Mouse (Mus musculus) gastrocnemius, adult 2 months (tissue): ENCODE data around the gene Cct2. TPM values are rescaled to one million over a fixed set of nuclear protein-coding genes. Genes with fewer than 3 reads are reported as not detected.

Source experiments
- DNase-seq: peaks from one replicate; pipeline ENCODE4 v3.0.0; 2022
- H3K27ac ChIP-seq: fragments of 200-600 bp; 2 replicates; pipeline ENCODE4 v1.8.1; 2022; ENCODE audit warnings: mild to moderate bottlenecking
- H3K4me3 ChIP-seq: fragments of 200-600 bp; 2 replicates; pipeline ENCODE4 v1.8.1; 2022; ENCODE audit warnings: mild to moderate bottlenecking, moderate library complexity
- CTCF ChIP-seq: fragments of 200-600 bp; IDR thresholded peaks from 2 replicates; pipeline ENCODE4 v1.8.1; 2022; ENCODE audit warnings: antibody characterized with exemption, mild to moderate bottlenecking, moderate library complexity
- intact Hi-C: fragments of 180-260 bp; cut with DNase I; formaldehyde crosslinking; loops from one replicate; pipeline ENCODE4 v1.15.1; 2025
- long read RNA-seq, 2 experiments: library from polyadenylated mRNA; stranded (forward); transcript quantifications; one replicate each; pipeline ENCODE4 v2.0.0; 2021
- total RNA-seq, 2 experiments: library from RNA; stranded (reverse); gene quantifications; 2 replicates each; pipeline ENCODE4 v1.2.3; 2021

The Cct2 gene
- 100 to 1,000 TPM; 112 to 125 TPM for total RNA-seq
- long read RNA-seq, experiment 1, transcript Cct2-201 (16 exons, 1,959 nt) = major isoform, 117 of 129 reads
- long read RNA-seq, experiment 1, partial matches to known transcripts = 8 of 129 reads
- long read RNA-seq, experiment 1, other reads (novel, unspliced or antisense) = 4 of 129 reads
- long read RNA-seq, experiment 2, transcript Cct2-201 (16 exons, 1,959 nt) = major isoform, 123 of 133 reads
- long read RNA-seq, experiment 2, partial matches to known transcripts = 4 of 133 reads
- long read RNA-seq, experiment 2, other reads (novel, unspliced or antisense) = 6 of 133 reads

DNA sequence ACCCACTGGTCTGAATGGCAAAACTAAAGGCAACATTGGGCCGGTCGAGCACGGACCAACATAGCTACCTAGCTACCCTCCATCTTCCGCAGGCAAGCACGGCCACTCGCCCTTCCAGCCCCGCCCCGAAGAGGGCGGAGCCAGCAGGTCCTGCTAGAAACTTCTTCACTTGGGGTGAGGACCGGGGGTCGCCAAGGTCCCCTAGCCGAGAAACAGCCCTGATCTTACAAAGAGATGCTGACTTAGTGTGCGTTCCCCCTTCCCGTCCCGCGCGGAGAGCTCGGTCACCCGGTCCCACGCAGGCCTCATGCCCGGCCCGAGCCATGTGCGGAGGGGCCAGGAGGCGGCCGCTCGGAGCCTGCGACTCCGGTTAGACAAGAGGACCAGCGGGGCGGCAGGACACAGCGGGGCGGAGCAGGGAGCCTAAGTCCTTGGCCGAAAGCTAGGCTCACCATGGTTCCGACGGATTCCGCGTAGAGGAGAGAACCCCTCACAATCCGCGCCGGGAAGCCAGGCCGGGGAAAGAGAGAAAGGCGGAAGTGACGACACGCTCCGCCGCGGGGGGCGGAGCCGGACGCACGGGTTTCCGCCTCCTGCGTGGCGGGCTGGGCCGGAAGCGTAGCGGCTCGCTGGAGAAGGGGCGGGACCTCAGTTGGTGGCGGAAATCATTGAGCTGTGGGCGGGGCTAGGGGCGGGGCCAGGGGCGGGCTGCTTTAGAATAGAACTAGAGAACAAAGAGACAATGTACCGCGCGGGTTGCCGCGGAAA, at the start of gene Cct2:
Gene Cct2 (minus strand): TSS at position 561 of the 768 bp plus-strand sequence.
- TF ChIP-seq CTCF = peak; percentile 4; the same call in 1 of the 2 replicates
- intact Hi-C loops = loop anchor here (2.0 to 10.0 kb wide), 3 partner anchors 85 to 311 kb away; partner anchors contain the start of gene Frs2

DNA sequence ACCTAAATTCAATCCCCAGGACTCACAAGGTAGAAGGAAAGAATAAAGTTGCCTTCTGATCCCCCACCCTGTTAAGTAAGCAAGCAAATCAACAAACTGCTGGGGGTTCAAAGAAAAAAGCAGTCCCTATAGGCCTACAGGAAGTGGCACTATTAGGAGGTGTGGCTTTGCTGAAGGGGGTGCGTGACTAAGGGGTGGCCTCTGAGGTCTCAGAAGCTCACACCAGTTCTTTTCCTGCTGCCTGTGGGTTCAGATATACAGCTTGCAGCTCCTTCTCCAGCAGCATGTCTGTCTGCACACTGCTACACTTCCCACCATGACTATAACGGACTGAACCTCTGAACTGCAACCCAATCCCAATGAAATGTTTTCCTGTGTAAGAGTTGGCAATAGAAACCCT, 48.9 kb upstream of the Cct2 start:
- intact Hi-C loops = no loop called here
- Histone ChIP-seq H3K27ac (no peak overlapping the region), H3K4me3 (no peak overlapping the region)
- no peak for TF ChIP-seq CTCF
- no peak for DNase-seq

More for the DNA sequence above, at the start of gene Cct2:
- H3K4me3 ChIP-seq = peak within 1 kb of the TSS; percentile 84
- H3K27ac ChIP-seq = peak within 1 kb of the TSS; percentile 91
- DNase-seq = peak; percentile 95

DNA sequence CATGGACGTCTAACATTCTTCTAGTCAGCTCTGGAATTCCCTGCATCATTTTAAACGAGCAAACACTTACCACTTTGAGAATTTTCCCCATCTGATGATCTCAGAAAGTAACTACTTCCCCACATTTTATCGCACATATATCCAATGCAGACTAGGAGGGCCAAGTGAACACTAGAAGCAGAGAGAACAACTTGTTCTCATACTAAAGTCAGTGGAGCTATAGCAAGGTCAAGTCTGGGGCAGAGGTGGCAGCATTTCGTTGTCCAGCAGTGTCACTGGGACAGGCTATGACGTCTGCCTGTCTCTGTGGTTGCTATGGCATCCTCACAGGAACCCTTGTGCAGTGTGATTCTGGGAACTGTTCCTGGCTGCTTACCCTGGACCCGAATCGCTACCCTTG, 47.8 kb upstream of the Cct2 start:
- no peak for TF ChIP-seq CTCF
- Histone ChIP-seq H3K4me3 (no peak overlapping the region), H3K27ac (no peak overlapping the region)
- intact Hi-C loops = no loop called here
- no peak for DNase-seq

DNA sequence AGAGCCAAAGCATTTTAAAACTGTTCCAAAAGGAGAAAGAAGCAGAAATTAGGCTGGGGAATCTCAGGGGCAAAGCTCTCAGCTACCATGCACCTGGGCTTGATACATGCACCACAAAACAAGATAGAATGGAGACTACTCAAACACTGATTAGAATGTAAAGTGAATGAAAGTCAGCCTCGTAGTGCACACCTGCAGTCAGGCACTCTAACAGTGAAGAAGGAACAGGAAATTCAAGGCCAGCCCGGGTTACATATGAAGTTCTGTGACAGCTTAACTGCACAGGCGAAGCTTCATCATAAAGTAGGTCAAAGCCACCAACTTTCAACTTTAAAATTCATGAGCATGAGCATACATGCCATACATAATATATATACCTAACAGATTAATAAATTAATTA, 46.7 kb upstream of the Cct2 start:
- intact Hi-C loops = no loop called here
- no peak for TF ChIP-seq CTCF
- H3K27ac ChIP-seq = no peak overlapping the region
- no peak for DNase-seq
- no peak overlapping the region for H3K4me3 ChIP-seq

DNA sequence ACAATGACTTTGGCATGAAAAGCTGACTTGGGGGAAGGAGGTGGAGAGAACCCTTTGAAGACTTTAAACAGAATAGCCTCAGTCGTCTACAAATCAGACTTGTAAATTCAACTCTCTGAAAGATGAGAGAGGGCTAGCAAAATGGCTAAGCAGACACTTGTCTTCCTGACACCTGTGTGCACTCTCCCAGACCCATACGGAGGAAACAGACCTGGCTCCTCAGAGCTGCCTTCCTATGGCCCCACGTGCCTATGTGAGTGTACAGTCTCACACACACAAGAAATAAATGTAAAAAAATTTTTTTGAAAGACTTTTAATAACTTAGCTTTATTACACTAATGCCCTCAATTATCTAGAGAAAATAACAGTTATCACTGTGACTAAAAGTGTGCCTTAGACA, 43.1 kb upstream of the Cct2 start:
- no peak for TF ChIP-seq CTCF
- Histone ChIP-seq H3K27ac (no peak overlapping the region), H3K4me3 (no peak overlapping the region)
- intact Hi-C loops = no loop called here
- no peak for DNase-seq

DNA sequence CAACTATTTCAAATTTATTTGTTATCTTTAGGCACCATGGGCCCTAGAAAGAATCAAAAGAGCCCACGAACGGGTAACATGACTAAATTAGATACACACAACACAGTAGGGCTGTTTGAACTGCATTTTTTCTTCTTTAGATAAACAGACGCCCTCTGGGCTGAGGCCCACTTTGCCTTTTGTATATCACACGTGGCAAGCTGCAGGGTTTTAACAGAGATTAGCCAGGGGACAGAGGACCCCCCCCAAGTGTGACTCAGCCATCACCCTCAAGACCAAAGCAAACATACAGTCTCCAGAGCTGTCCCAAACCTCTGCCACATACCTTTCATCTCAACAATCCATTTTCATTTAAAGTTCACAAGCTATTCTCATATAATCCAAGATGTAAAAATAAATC, 42.6 kb upstream of the Cct2 start:
- no peak overlapping the region for H3K4me3 ChIP-seq
- intact Hi-C loops = no loop called here
- no peak overlapping the region for H3K27ac ChIP-seq
- DNase-seq = no peak
- TF ChIP-seq CTCF = no peak

DNA sequence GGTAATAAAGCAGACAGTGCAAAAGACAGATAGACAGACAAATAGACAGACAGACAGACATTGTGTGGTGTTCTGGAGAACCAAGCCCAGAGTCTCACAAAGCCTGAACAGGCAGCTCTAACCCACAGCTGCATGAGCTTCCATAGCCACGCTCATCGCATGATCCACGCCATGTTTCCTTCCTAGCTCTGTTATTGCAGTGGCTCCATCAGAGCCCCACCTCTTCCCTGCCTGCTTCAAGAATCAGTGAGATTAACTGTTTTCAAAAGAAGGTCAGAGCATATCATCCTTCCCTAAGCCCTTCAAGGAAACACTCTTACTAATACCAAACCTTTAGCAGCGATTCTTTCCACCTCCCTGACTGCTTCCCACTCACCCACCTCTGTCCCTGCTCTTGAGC, 41.4 kb upstream of the Cct2 start:
- no peak for DNase-seq
- no peak overlapping the region for H3K27ac ChIP-seq
- H3K4me3 ChIP-seq = no peak overlapping the region

DNA sequence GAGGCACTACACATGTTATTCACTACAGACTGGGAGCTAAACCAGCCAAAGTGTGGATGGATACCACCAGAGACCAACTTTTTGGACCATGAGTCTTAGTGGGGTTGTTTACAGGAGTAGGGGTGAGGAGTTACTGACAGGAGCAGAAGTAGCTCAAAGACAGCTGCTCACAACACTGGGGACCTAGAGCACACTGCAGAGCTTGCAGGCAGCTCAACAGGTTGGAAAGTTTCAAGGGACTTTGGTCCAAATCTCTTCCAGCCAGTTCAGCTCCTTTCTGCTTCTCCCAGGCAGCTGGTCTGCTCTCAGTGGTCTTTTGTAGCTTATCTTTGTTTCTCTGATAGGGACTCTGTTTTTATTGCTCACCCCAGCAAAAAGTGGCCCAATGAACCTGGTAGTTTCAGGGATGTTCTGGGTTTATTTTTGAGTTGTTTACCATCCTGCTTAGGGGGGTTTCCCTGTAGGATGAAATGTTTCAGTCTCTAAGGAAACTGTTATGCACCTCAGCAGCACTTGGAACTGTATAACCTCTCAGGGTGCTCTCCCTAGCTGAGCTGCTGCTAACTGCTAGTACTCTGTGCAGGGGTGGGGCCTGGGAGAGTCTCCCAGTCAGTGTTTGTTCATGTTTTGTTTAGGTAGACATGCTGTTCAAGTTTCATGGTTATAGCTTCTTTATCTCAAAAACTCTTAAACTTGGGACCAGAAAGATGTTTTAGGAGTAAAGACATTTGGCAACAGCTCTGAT, 40.4 kb upstream of the Cct2 start:
- no peak for DNase-seq
- H3K27ac ChIP-seq = no peak overlapping the region
- no peak overlapping the region for H3K4me3 ChIP-seq
- intact Hi-C loops = no loop called here
- TF ChIP-seq CTCF = no peak

More for the DNA sequence above, 41.4 kb upstream of the Cct2 start:
- TF ChIP-seq CTCF = no peak
- intact Hi-C loops = no loop called here

DNA sequence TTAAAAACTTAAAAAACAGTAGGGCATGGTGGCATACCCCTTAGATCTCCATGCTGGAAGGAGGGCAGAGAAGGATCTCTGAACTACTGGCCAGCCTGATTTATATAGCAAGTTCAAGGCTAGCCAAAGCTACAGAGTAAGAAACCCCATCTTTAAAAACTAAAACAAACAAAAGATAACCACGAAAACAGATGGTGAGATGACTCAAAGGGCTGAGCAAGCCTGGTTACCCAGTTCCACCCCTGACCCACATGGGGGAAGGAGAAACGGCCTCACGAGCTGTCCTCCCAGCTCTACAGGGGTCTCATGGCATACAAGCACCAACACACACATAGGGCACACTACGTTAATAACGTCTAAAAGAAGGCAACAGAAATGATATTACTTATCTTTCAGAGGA, 36.6 kb upstream of the Cct2 start:
- Histone ChIP-seq H3K27ac (no peak overlapping the region), H3K4me3 (no peak overlapping the region)
- no peak for DNase-seq
- no peak for TF ChIP-seq CTCF
- intact Hi-C loops = no loop called here

DNA sequence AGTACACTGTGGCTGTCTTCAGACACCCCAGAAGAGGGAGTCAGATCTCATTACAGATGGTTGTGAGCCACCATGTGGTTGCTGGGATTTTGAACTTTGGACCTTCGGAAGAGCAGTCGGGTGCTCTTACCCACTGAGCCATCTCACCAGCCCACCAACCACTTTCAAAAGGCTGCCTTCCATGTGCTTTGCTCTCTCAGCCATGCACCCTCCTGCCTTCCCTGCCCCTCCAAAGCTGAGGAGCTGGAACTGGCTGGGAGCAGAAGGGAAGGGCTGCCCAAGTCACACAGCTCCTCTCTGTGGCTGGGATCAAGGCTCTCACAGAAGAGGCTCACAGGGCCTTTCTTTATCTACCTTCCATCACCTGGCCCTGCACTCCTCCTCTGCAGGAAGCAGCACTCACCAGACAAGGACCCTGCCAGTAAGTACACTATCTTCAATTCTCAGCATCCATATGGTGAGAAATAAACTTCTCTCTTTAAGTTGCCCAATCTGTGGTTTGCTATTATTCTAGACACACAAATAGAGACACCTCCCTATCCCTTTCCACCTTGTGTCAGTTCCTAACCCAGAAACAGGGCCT, 33.6 kb upstream of the Cct2 start:
- no peak overlapping the region for H3K27ac ChIP-seq
- intact Hi-C loops = no loop called here
- no peak for TF ChIP-seq CTCF
- DNase-seq = no peak
- H3K4me3 ChIP-seq = no peak overlapping the region

DNA sequence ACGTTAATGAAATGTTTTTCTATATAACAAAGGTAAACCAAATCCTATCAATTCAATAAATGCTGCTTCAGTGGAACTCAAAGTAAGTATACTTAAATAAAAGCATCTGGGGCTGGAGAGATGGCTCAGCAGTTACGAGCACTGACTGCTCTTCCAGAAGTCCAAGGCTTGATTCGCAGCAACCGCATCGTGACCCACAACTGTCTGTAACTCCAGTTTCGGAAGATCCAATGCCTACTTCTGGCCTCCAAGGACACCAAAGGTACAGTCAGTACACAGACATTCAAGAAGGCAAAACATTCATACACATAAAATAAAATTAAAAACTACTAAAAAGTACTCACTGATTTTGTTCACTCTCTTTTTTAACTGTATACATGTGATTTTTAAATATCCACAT, 32.5 kb upstream of the Cct2 start:
- H3K4me3 ChIP-seq = no peak overlapping the region
- intact Hi-C loops = no loop called here
- no peak overlapping the region for H3K27ac ChIP-seq
- no peak for DNase-seq
- no peak for TF ChIP-seq CTCF

DNA sequence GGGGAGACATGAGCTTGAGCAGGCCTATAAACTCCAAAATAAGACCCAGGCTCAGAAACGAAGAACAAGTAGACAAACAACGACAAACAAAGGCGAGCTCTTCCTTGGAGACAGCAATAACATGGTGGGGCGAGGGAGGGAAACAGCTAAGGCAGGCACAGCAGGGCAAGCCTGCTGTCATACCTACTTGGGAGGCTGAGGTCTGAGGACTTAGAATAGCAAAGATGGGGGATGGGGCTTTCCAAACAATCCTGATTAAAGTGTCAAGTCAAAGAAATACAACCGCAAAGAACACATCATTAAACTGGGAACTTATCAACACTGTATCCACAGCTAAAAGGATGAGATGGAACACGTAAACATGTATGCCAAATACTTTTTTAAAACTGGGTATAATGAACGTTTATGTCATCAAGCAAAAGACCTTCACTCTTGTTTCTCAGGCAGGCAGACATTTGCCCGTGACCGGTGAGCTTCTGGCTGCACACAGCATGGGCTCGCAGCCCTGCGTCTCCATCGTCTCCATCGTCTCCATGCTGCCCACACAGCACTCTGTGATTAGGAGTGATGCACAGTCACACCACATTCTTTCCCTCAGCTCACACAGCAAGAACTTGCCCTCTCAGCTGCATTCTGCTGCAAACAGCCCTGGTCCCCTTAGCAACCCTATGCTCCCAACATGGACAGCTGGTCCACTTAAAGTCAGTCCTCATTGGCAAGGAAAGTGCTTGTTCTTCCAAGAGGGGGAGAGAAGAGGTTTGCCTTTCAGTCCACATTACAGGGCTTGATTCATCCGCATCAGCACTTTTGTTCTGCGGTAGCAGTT, 31.1 kb upstream of the Cct2 start:
- peak; percentile 33 for DNase-seq
- no peak overlapping the region for H3K4me3 ChIP-seq
- intact Hi-C loops = no loop called here
- no peak for TF ChIP-seq CTCF
- H3K27ac ChIP-seq = peak overlapping the region; percentile 46
